10 mouse cellular contexts compared by ENCODE assay signal in genomic region chr19:8817001-8817400, GRCm38 (mm10). TPM values are rescaled to one million over a fixed set of nuclear protein-coding genes. Genes with fewer than 3 reads are reported as not detected.
DNase-seq lines count a peak whose midpoint lies in the region; ATAC-seq lines count a peak whose summit lies in the region.
"Had no signal": no experiment of that assay in that cellular context is flagged by ENCODE, and none has a peak within 500 bp of the region (broad histone marks: within the 10 kb centered on the region; RNA-seq: fewer than 3 reads in every experiment).

No protein-coding gene starts in this region.

- H3K4me1 ChIP-seq in heart, embryonic 14.5 days (ENCODE audit: control insufficient read depth in 2 of 2, insufficient read depth in 2 of 2, low read length in 2 of 2): peaks cover 5 to 25% of the 10 kb centered on the region in 2 experiments
- H3K4me1 ChIP-seq in embryonic facial prominence, embryonic 10.5 days: peaks cover 37% of the 10 kb centered on the region
- H3K4me1 ChIP-seq in hindbrain, embryonic 16.5 days (ENCODE audit: control insufficient read depth, insufficient read depth, low read depth, low read length): peaks cover 31% of the 10 kb centered on the region
- H3K4me1 ChIP-seq in midbrain, embryonic 15.5 days: peaks cover 44% of the 10 kb centered on the region

- no peaks in the 10 kb centered on the region for H3K9me3 ChIP-seq in heart, embryonic 14.5 days (ENCODE audit: control insufficient read depth, low read length)
- H3K9me3 ChIP-seq in embryonic facial prominence, embryonic 10.5 days: no peaks in the 10 kb centered on the region
- no peaks in the 10 kb centered on the region for H3K9me3 ChIP-seq in hindbrain, embryonic 16.5 days (ENCODE audit: control insufficient read depth, low read length)
- H3K9me3 ChIP-seq in midbrain, embryonic 15.5 days: no peaks in the 10 kb centered on the region

- WGBS in heart, embryonic 14.5 days: 77% methylated on average over 3 of the region's 3 CpGs
- WGBS in embryonic facial prominence, embryonic 10.5 days: 81% methylated on average over 3 of the region's 3 CpGs
- 73% methylated on average over 3 of the region's 3 CpGs for WGBS in hindbrain, embryonic 16.5 days
- WGBS in midbrain, embryonic 15.5 days: 42% methylated on average over 3 of the region's 3 CpGs

- H3K36me3 ChIP-seq in heart, embryonic 14.5 days (ENCODE audit: control insufficient read depth, insufficient read depth, low read length): peaks cover 48% of the 10 kb centered on the region
- H3K36me3 ChIP-seq in embryonic facial prominence, embryonic 10.5 days (replicated peaks): peaks cover 60% of the 10 kb centered on the region
- H3K36me3 ChIP-seq in hindbrain, embryonic 16.5 days (ENCODE audit: control insufficient read depth, insufficient read depth, low read length): peaks cover 7% of the 10 kb centered on the region; the same call in 1 of the 2 replicates
- H3K36me3 ChIP-seq in midbrain, embryonic 15.5 days (replicated peaks): peaks cover 3% of the 10 kb centered on the region; the same call in 1 of the 2 replicates

- H3K4me2 ChIP-seq in heart, embryonic 14.5 days (ENCODE audit: low read length): no peak overlapping the region
- H3K4me2 ChIP-seq in hindbrain, embryonic 16.5 days (ENCODE audit: low read length): peak overlapping the region; percentile 6; the same call in 1 of the 2 replicates
- peak overlapping the region; percentile 88 for H3K4me2 ChIP-seq in midbrain, embryonic 15.5 days

- no peak overlapping the region; a peak in 1 of 4 replicates for H3K4me3 ChIP-seq in heart, embryonic 14.5 days (ENCODE audit: control insufficient read depth in 1 of 2, insufficient read depth in 1 of 2, low read depth in 1 of 2, low read length in 2 of 2)
- peak overlapping the region; percentile 100 for H3K4me3 ChIP-seq in embryonic facial prominence, embryonic 10.5 days
- H3K4me3 ChIP-seq in hindbrain, embryonic 16.5 days (ENCODE audit: low read length): no peak overlapping the region
- H3K4me3 ChIP-seq in midbrain, embryonic 15.5 days: peak overlapping the region; percentile 5; the same call in 1 of the 2 replicates

- no peak for DNase-seq in heart, adult 11 months
- no peak for DNase-seq in embryonic facial prominence, embryonic 10.5 days (ENCODE audit: low spot score)
- no peak for DNase-seq in layer of hippocampus, adult 11-12 months (ENCODE audit: low spot score)
- no peak for DNase-seq in yolk sac, embryonic 10.5 days (ENCODE audit: low spot score)
- no peak for DNase-seq in kidney, adult 8-10 months
- DNase-seq: lung, adult 2 months had no signal

- no peak for ATAC-seq in heart, embryonic 14.5 days (ENCODE audit: insufficient number of reproducible peaks, insufficient read depth, low FRiP score, low read depth)
- no peak for ATAC-seq in hindbrain, embryonic 16.5 days
- ATAC-seq in midbrain, embryonic 15.5 days (replicated peaks): no peak

- no peak overlapping the region for H3K27ac ChIP-seq in heart, embryonic 14.5 days (replicated peaks in 1 of 2; ENCODE audit: control insufficient read depth in 1 of 2, insufficient read depth in 1 of 2, low read depth in 2 of 2, low read length in 2 of 2)
- H3K27ac ChIP-seq in embryonic facial prominence, embryonic 10.5 days (replicated peaks): no peak overlapping the region
- no peak overlapping the region for H3K27ac ChIP-seq in hindbrain, embryonic 16.5 days (ENCODE audit: low read depth, low read length)
- H3K27ac ChIP-seq in midbrain, embryonic 15.5 days: no peak overlapping the region

- peak overlapping the region; percentile 1; the same call in 1 of the 2 replicates for H3K9ac ChIP-seq in heart, embryonic 14.5 days (ENCODE audit: low read length)
- H3K9ac ChIP-seq in hindbrain, embryonic 16.5 days (ENCODE audit: low read depth, low read length): no peak overlapping the region
- H3K9ac ChIP-seq in midbrain, embryonic 15.5 days: 0 out of 2 replicates have a peak overlapping the region, but pooled peaks have one; percentile 2

- H3K27me3 ChIP-seq in heart, embryonic 14.5 days (ENCODE audit: control insufficient read depth, insufficient read depth, low read length): no peaks in the 10 kb centered on the region
- no peaks in the 10 kb centered on the region for H3K27me3 ChIP-seq in embryonic facial prominence, embryonic 10.5 days (replicated peaks; ENCODE audit: low read depth, poor library complexity, severe bottlenecking)
- H3K27me3 ChIP-seq in hindbrain, embryonic 16.5 days (replicated peaks; ENCODE audit: control insufficient read depth, insufficient read depth, low read length): no peaks in the 10 kb centered on the region
- no peaks in the 10 kb centered on the region for H3K27me3 ChIP-seq in midbrain, embryonic 15.5 days (replicated peaks)

RNA-seq across cellular contexts. Expression of gene Ttc9c, which starts 2.1 kb away (rescaled TPM):
- 27.7 and 31.8 TPM in 2 replicates for polyA plus RNA-seq in heart, embryonic 14.5 days (2014; fragmentation: Nextera tagmentation; extraction: Ambion mirVana)
- polyA plus RNA-seq in embryonic facial prominence, embryonic 10.5 days (2016; fragmentation: Nextera tagmentation; extraction: Ambion mirVana): 83.8 and 85.6 TPM in 2 replicates
- 51.6 and 54.3 TPM in 2 replicates for polyA plus RNA-seq in hindbrain, embryonic 16.5 days (2015; fragmentation: Nextera tagmentation; extraction: Ambion mirVana)
- polyA plus RNA-seq in midbrain, embryonic 15.5 days (2015; fragmentation: Nextera tagmentation; extraction: Ambion mirVana): 59.8 and 60.4 TPM in 2 replicates

RNA-seq across cellular contexts. Expression of gene Hnrnpul2, which starts 2.8 kb away (rescaled TPM):
- 3.9 and 5.0 TPM in 2 replicates for polyA plus RNA-seq in heart, embryonic 14.5 days (2014; fragmentation: Nextera tagmentation; extraction: Ambion mirVana)
- 4.8 and 5.0 TPM in 2 replicates for polyA plus RNA-seq in embryonic facial prominence, embryonic 10.5 days (2016; fragmentation: Nextera tagmentation; extraction: Ambion mirVana)
- polyA plus RNA-seq in hindbrain, embryonic 16.5 days (2015; fragmentation: Nextera tagmentation; extraction: Ambion mirVana): 5.1 and 5.8 TPM in 2 replicates
- 6.6 and 6.7 TPM in 2 replicates for polyA plus RNA-seq in midbrain, embryonic 15.5 days (2015; fragmentation: Nextera tagmentation; extraction: Ambion mirVana)

RNA-seq across cellular contexts. Expression of gene AC129217.1, which starts 12.6 kb away (rescaled TPM):
- 0.43 TPM in 1 of 2 replicates, not detected in the other for polyA plus RNA-seq in heart, embryonic 14.5 days (2014; fragmentation: Nextera tagmentation; extraction: Ambion mirVana)
- polyA plus RNA-seq in embryonic facial prominence, embryonic 10.5 days (2016; fragmentation: Nextera tagmentation; extraction: Ambion mirVana): not detected in 2 replicates
- not detected in 2 replicates for polyA plus RNA-seq in hindbrain, embryonic 16.5 days (2015; fragmentation: Nextera tagmentation; extraction: Ambion mirVana)
- not detected in 2 replicates for polyA plus RNA-seq in midbrain, embryonic 15.5 days (2015; fragmentation: Nextera tagmentation; extraction: Ambion mirVana)
- polyA plus RNA-seq: lung, adult 2 months; spleen, adult 2 months had no signal

RNA-seq across cellular contexts. Expression of gene Zbtb3, which starts 14.6 kb away (rescaled TPM):
- polyA plus RNA-seq in heart, embryonic 14.5 days (2014; fragmentation: Nextera tagmentation; extraction: Ambion mirVana): 3.0 and 3.2 TPM in 2 replicates
- 6.5 and 6.9 TPM in 2 replicates for polyA plus RNA-seq in embryonic facial prominence, embryonic 10.5 days (2016; fragmentation: Nextera tagmentation; extraction: Ambion mirVana)
- 8.0 and 8.1 TPM in 2 replicates for polyA plus RNA-seq in hindbrain, embryonic 16.5 days (2015; fragmentation: Nextera tagmentation; extraction: Ambion mirVana)
- 8.4 and 8.7 TPM in 2 replicates for polyA plus RNA-seq in midbrain, embryonic 15.5 days (2015; fragmentation: Nextera tagmentation; extraction: Ambion mirVana)

RNA-seq across cellular contexts. Expression of gene Polr2g, which starts 18.6 kb away (rescaled TPM):
- polyA plus RNA-seq in heart, embryonic 14.5 days (2014; fragmentation: Nextera tagmentation; extraction: Ambion mirVana): 128 and 146 TPM in 2 replicates
- 193 and 205 TPM in 2 replicates for polyA plus RNA-seq in embryonic facial prominence, embryonic 10.5 days (2016; fragmentation: Nextera tagmentation; extraction: Ambion mirVana)
- 136 and 147 TPM in 2 replicates for polyA plus RNA-seq in hindbrain, embryonic 16.5 days (2015; fragmentation: Nextera tagmentation; extraction: Ambion mirVana)
- 129 and 132 TPM in 2 replicates for polyA plus RNA-seq in midbrain, embryonic 15.5 days (2015; fragmentation: Nextera tagmentation; extraction: Ambion mirVana)

Comparison
In these comparisons a context has a peak if more than half of its experiments do, and no peak if none do; other contexts are left out.
1. H3K4me3 ChIP-seq: peak in embryonic facial prominence, embryonic 10.5 days (single experiment) and midbrain, embryonic 15.5 days (single experiment); none in heart, embryonic 14.5 days (0 of 2) and hindbrain, embryonic 16.5 days (single experiment).